Mouse (Mus musculus): ENCODE results near the gene Nup54. TPM values are rescaled to one million over a fixed set of nuclear protein-coding genes. Genes with fewer than 3 reads are reported as not detected.

The Nup54 gene
- polyA plus RNA-seq, 1 experiment from 2014 or later = 23.0 TPM

GRCm38 (mm10) chr5:92368392-92368791, 66.6 kb downstream of the Nup54 start:
- Histone ChIP-seq H3K9me3 (replicated peaks; ENCODE audit: control insufficient read depth, low read length) (no peaks in the 10 kb centered on the region), H3K27ac (ENCODE audit: low read length) (no peak overlapping the region; the same call in 1 of the 2 replicates), H3K9ac (ENCODE audit: low read depth, low read length) (no peak overlapping the region), H3K4me1 (ENCODE audit: control insufficient read depth, low read depth, low read length) (peaks cover 14% of the 10 kb centered on the region), H3K36me3 (ENCODE audit: control insufficient read depth, insufficient read depth) (no peaks in the 10 kb centered on the region), H3K4me3 (ENCODE audit: low read depth, low read length) (no peak overlapping the region), H3K27me3 (ENCODE audit: control insufficient read depth, insufficient read depth, low read depth, low read length) (no peaks in the 10 kb centered on the region), H3K4me2 (ENCODE audit: low read depth, low read length) (no peak overlapping the region)
- no peak for ATAC-seq (ENCODE audit: low read depth)
- WGBS (ENCODE audit: insufficient replicate concordance) = 47% methylated on average over 10 of the region's 10 CpGs

- no peaks in the 10 kb centered on the region for H3K27me3 ChIP-seq (ENCODE audit: control insufficient read depth, insufficient read depth, low read depth, low read length)
- H3K9me3 ChIP-seq (replicated peaks; ENCODE audit: control insufficient read depth, low read length) = no peaks in the 10 kb centered on the region
- H3K4me1 ChIP-seq (ENCODE audit: control insufficient read depth, low read depth, low read length) = peaks cover 11% of the 10 kb centered on the region
- H3K36me3 ChIP-seq (ENCODE audit: control insufficient read depth, insufficient read depth) = no peaks in the 10 kb centered on the region
- H3K4me2 ChIP-seq (ENCODE audit: low read depth, low read length) = no peak overlapping the region
- no peak overlapping the region for H3K4me3 ChIP-seq (ENCODE audit: low read depth, low read length)
- peak overlapping the region; percentile 27; the same call in 1 of the 2 replicates for H3K27ac ChIP-seq (ENCODE audit: low read length)
- whole genome bisulfite sequencing (ENCODE audit: insufficient replicate concordance) = 58% methylated on average over 6 of the region's 6 CpGs
- H3K9ac ChIP-seq (ENCODE audit: low read depth, low read length) = no peak overlapping the region
- ATAC-seq (ENCODE audit: low read depth) = peak; percentile 53
Observed at GRCm38 (mm10) chr5:92366565-92366964, 68.5 kb downstream of the Nup54 start.

Small RNA genes within 50 kb of the gene (microRNA-seq; reads per million reads assigned to microRNA genes)
- gene Mir6415 = not detected

Other genes with a start within 250 kb of the Nup54 start
- gene U90926, start 219.8 kb downstream of the Nup54 start, polyA plus RNA-seq (2015; fragmentation: Nextera tagmentation; extraction: Ambion mirVana) = not detected in 2 replicates
- not detected in 2 replicates for gene Ppef2, start 178.9 kb downstream of the Nup54 start, polyA plus RNA-seq (2015; fragmentation: Nextera tagmentation; extraction: Ambion mirVana)
- gene Naaa, start 157.0 kb downstream of the Nup54 start, polyA plus RNA-seq (2015; fragmentation: Nextera tagmentation; extraction: Ambion mirVana) = 5.5 and 6.4 TPM in 2 replicates
- gene Sdad1, start 124.7 kb downstream of the Nup54 start, polyA plus RNA-seq (2015; fragmentation: Nextera tagmentation; extraction: Ambion mirVana) = 14.5 and 15.0 TPM in 2 replicates
- gene Cxcl9, start 107.1 kb downstream of the Nup54 start, polyA plus RNA-seq (2015; fragmentation: Nextera tagmentation; extraction: Ambion mirVana) = 0.20 TPM in 1 of 2 replicates, not detected in the other
- gene Art3, start 103.4 kb downstream of the Nup54 start, polyA plus RNA-seq (2015; fragmentation: Nextera tagmentation; extraction: Ambion mirVana) = 0.74 and 0.93 TPM in 2 replicates
- 3.5 and 3.8 TPM in 2 replicates for gene Cxcl10, start 86.3 kb downstream of the Nup54 start, polyA plus RNA-seq (2015; fragmentation: Nextera tagmentation; extraction: Ambion mirVana)
- 7.8 and 8.0 TPM in 2 replicates for gene Scarb2, start 71.6 kb upstream of the Nup54 start, polyA plus RNA-seq (2015; fragmentation: Nextera tagmentation; extraction: Ambion mirVana)
- 8.4 and 8.6 TPM in 2 replicates for gene Fam47e, start 119.8 kb upstream of the Nup54 start, polyA plus RNA-seq (2015; fragmentation: Nextera tagmentation; extraction: Ambion mirVana)
- gene Stbd1, start 167.8 kb upstream of the Nup54 start, polyA plus RNA-seq (2015; fragmentation: Nextera tagmentation; extraction: Ambion mirVana) = 51.0 and 58.8 TPM in 2 replicates
- 0.09 and 0.14 TPM in 2 replicates for gene Ccdc158, start 240.1 kb upstream of the Nup54 start, polyA plus RNA-seq (2015; fragmentation: Nextera tagmentation; extraction: Ambion mirVana)
- 0.31 and 0.41 TPM in 2 replicates for gene Shroom3, start 248.2 kb upstream of the Nup54 start, polyA plus RNA-seq (2015; fragmentation: Nextera tagmentation; extraction: Ambion mirVana)

All from liver, embryonic 16.5 days (tissue).